Mouse (Mus musculus): ENCODE results near the gene Thbs1. TPM values are rescaled to one million over a fixed set of nuclear protein-coding genes. Genes with fewer than 3 reads are reported as not detected.

The Thbs1 gene
- total RNA-seq, 2 experiments from 2014 or later, result 19.9 to 31.9 TPM

DNA sequence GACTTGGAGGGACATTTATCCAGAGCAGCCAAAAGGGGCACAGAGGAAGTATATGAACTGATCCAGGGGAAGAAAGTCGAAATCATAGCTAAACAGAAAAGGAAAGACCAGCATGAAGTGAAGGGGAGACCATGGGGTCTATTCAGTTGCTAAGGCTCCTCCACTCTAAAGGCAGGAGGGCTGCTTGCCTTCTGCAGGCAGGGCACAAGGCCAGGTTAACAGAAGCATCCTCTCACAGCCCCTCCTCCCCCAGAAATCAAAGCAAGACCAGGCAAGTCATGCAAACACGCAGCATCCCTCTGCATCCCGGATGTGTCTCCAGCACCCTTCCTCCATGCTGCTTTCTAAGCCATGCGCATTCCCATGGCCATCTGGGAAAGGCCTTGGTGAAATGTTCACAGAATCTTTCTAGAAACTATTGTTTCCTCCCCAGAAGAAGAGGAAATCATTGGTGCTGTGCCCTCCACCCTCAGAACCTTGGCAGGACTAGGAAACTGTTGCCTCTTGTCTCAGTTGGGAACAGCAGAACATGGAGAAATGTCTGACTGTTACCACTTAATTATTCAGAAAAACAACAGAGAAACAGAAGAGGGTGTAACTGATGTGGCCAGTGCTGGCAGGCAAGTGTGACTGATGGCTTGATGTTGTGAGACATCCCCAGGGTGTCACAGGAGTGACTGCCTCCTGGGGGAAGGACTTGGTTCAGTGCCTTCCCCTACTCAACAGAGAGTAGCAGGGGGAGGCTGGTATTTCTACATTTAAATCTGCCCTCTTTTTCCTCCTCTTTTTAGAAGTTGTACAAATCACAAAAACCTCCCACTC is 36.9 kb downstream of the Thbs1 start:
- no peak for DNase-seq

DNA sequence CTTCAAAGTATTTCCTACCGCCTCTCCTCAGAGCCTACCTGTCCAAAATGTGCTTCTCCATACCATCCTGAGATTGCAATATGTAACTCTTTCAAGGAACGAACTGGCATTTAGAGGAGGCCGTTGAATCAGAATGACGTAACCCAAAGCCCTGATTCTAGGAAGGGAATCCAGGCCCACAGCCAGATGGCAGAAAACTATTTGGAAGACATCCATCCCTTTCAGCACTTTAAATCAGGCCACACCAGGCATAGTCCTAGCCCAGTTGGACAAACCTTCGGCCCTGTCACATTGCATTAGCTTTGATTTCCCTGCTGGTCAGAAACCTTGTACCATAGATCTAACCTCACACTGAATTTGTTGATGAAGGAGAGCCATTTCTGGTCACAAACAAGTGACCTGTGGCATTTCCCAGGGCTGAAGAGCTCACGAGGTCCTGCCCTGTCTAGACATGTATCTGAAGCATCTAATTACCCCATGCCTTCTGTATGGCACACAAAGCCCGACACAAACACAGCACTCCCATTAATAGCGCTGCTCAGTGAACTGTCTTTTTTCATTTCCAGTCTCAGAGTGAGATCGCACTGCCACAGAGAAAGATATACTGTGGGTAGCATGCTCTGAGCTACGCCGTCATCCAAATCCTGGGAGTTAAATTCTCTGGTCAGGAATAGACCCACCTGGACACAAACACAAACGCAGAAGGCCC is 38.3 kb downstream of the Thbs1 start:
- peak; percentile 79 for DNase-seq

DNA sequence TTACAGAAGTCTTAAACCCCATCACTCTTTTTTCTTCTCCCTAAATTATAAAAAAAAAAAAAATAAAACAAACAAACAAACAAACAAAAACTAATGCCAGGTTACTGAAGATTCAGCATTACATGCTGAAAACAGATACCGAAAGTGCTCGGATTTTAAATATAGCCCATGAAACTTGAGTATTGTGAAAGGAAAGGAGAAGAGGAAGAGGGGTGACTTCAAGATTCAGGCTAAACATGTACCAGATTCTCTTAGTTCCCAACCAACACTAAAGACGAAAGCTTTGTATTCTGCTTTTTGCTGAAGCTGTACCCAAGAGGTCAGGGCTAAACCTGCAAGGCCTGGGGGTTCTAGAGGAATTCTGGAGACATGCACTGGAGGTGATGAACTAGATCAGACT is 46.4 kb downstream of the Thbs1 start:
- no peak for DNase-seq

DNA sequence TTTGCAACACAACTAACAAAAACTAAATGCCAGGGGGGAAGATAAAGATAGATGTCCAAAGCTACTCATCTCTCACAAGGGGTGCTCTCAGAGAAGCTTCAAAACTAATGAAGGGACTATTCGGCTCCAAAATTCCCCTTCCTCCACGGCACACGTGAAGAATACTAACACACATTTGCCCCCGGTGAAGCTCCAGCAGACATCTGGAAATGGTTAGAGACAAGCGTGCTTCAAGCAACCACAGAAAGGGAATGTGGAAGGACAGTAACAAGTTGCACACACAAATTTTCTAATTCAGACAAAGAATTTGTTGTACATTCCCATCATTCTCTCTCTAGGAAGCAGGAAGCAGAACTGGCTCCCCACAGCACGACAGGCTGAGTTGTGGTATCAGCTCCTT is 47.5 kb downstream of the Thbs1 start:
- DNase-seq, result no peak

DNA sequence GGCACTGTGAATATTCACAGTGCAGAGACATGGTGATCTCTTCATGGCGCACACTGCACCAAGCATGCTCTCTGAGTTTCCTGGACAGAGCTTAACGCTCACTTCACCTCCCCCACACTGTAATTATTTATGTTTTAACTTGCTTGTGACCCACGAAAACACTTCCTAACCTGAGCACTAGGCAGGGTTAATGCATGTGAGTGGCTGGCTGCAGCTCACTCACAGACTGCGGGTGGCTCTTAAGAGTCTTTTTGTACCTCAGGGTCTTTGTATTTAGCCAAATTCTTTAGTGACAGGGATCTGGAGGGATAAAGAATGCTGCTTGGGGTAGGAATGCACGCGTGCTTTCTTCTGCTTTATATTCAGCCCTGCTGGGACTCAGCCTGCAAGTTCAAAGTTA is 48.9 kb downstream of the Thbs1 start:
- no peak for DNase-seq

DNA sequence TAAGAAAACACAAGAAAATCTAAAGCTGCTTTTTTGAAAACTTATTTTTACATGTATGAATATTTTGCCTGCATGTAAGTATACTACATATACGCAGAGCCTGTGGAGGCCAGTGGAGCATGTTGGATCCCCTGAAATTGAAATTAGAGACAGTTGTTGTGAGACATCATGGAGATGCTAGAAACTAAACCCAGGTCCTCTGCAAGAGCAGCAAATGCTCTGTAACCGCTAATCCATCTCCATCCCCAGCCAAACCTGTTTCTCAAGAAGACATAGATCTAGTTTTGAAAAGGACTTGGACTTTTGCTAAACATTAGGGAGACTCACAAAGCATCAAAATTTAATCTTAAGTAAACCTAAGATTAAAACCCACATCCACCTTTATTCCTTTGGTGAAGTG is 49.3 kb downstream of the Thbs1 start:
- DNase-seq, result no peak

DNA sequence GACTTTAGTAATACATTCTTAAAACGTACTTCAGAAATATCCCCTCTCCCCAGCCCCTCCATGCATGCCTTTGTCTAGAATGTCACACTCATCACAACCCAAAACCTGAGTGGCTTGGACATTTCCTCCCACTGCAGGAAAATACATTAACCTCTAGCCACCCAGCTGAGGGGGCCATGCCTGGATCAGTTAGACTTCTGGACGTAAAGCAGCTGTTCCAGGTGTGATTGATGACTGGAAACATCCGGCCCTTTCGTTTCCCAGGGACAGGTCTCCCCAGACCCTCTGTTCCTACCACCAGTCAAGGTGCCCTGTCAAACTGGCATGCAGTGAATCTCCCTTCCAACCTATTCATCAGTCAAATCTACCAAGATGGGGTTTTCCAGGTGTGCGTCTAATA is 50.8 kb downstream of the Thbs1 start:
- no peak for DNase-seq

DNA sequence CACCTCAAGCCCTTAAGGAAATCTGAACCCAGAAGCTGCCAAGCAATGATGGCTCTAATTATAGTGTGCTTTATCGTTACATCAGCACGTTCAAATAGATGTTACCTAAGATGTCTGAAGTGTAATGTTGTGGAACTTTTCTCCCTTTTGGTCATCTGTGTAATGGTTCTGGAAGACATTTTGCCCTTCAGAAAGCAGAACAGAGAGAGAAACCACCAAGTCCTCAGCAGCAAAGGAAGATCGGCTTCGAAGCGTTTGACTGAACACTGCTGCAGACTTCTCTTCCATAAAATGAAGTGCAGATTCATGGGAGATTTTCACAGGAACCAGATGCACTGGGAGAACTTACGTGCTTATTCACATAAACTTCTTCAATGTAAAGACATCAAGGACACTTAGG is 52.5 kb downstream of the Thbs1 start:
- DNase-seq, result no peak

DNA sequence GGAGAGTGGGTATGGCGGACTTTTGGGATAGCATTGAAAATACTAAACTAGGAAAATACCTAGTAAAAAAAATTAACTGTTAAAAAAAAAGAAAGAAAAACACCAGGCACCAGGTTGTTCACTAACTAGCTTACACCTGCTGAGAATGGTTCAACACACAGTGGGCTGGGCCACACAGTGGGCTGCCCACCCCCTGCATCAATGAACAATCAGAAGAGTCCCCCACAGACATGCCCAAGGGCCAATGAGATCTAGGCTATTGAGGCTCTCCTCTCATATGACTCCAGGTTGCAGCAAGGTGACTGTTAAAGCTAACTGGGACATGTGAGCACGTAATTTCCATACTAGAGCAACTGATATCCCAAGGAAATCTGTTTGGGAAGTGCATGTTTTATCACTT is 54.0 kb downstream of the Thbs1 start:
- no peak for DNase-seq

DNA sequence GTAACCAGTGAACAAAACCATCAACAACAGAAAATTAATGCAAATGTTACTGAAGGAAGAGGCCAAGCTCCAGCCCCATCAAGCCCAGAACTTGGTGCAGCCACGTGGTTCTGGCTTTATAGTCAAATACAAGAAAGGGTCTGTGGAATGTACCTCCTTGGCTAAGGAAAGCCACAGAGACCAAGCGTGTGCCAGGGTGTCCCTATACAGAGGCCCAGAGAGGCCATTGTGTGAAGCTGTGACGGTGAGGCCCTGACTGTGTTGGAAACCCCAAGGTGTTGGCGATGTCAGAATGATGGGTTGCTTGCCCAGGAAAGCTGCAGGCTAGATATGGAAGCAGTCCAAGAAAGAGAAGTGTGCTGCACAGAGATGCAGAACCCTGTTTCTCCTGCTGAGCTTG is 56.1 kb downstream of the Thbs1 start:
- DNase-seq, result no peak

DNA sequence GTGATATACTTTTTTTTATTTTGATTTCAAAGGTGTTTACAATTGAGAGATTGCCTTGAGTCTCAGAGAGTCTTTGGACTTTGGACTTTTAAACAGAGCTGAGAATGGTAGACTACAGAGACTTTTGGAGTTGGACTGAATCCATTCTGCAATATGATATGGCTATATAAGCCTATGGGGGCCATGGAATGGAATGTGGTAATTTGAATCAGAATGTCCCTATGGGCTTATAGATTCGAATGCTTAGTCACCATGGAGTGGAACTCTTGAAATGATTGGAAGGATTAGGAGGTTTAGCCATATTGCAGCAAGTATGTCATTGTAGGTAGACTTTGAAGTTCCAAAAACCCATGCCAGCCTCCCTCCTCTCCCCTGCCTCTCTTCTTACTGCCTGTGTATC is 56.5 kb downstream of the Thbs1 start:
- DNase-seq, result no peak

DNA sequence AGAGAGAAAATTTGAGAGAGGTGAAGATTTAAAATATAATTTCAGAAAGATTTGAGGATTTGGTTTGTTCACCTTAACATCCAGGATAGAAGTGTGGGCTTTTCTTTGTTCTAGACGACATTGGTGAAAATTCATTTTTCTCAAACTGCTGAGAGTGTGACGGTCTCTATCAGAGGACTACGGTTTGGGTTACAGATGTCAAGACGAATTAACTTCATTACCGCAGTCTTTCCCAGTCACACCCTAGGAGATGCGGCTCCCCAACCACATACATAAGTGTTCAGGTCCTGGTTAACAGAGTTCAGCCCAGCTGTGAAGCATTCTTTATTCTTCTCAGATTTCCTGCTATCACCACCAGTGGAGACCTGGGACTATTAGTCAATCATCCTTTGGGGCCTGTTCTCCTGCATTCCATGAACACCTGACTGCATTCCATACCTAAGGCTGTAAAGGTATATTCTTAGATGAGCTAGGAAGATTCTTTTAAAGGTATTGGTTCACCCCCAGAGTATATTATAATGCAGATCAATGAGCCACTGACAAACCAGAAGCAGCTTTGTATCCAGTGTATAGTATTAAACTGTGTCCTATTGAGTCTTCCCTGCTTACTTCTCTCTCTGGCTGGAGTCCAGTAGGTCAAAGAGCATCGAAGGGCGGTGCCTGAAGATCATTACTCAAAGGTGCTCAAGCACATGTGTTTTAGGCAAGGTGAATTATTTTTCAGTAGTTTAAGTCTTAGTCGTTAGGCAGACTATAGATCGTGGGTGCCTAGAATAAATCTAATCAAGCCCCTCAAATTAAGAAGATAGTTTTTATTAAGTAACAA is 63.1 kb downstream of the Thbs1 start:
- DNase-seq, result no peak

Other genes with a start within 250 kb of the Thbs1 start
- gene Fsip1, start 145.1 kb downstream of the Thbs1 start, total RNA-seq (2021), result under 1 TPM; 0.45 to 0.79 TPM

All from adrenal gland, postnatal 10 days (tissue).